Mouse (Mus musculus): ENCODE measurements around the gene Clca4a. TPM values are rescaled to one million over a fixed set of nuclear protein-coding genes. Genes with fewer than 3 reads are reported as not detected.

Clca4a gene
- polyA plus RNA-seq (2014; fragmentation: Nextera tagmentation; extraction: Ambion mirVana) = not detected in 2 replicates

DNA sequence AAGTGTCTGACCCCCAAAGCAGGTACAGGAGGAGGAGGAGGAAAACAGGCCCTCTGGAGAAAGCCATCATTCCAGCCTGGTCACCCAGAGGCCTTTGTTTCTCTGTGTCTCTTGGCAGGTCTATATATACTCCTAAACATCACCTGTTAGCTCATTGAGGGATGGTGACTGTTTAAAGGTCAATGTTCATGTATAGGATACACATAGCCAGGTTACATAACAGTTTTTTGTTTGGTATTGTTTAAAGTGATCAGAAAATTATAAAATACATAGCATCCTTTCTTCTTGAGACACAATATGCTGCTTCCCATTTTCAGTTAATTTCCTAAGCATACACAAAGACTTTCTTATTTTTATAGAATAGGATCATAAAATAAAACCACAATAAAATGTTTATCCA lies at the start of gene Clca4a:
Gene Clca4a, minus strand, starts transcription at position 101 of the 400 bp plus-strand sequence.
- Histone ChIP-seq H3K4me1 (ENCODE audit: control insufficient read depth, insufficient read depth, low read length) (no peaks in the 10 kb centered on the region), H3K4me2 (ENCODE audit: low read depth, low read length) (no peak within 1 kb of the TSS), H3K9ac (replicated peaks; ENCODE audit: low read depth, low read length) (no peak within 1 kb of the TSS), H3K4me3 (ENCODE audit: low read depth, low read length) (no peak within 1 kb of the TSS), H3K36me3 (ENCODE audit: control insufficient read depth, insufficient read depth, low read length) (no peaks in the 10 kb centered on the region), H3K27me3 (ENCODE audit: control insufficient read depth, insufficient read depth, low read length) (no peaks in the 10 kb centered on the region), H3K27ac (ENCODE audit: low read depth, low read length) (no peak within 1 kb of the TSS), H3K9me3 (ENCODE audit: control insufficient read depth, low read length) (no peaks in the 10 kb centered on the region)
- no peak for ATAC-seq (ENCODE audit: low read depth)

- no peaks in the 10 kb centered on the region for H3K36me3 ChIP-seq (ENCODE audit: control insufficient read depth, insufficient read depth, low read length)
- no peak overlapping the region for H3K4me2 ChIP-seq (ENCODE audit: low read depth, low read length)
- no peak overlapping the region for H3K27ac ChIP-seq (ENCODE audit: low read depth, low read length)
- H3K27me3 ChIP-seq (ENCODE audit: control insufficient read depth, insufficient read depth, low read length) = no peaks in the 10 kb centered on the region
- H3K9ac ChIP-seq (replicated peaks; ENCODE audit: low read depth, low read length) = no peak overlapping the region
- WGBS = 54% methylated on average over 3 of the region's 3 CpGs
- no peaks in the 10 kb centered on the region for H3K9me3 ChIP-seq (ENCODE audit: control insufficient read depth, low read length)
- ATAC-seq (ENCODE audit: low read depth) = no peak
- no peaks in the 10 kb centered on the region for H3K4me1 ChIP-seq (ENCODE audit: control insufficient read depth, insufficient read depth, low read length)
- H3K4me3 ChIP-seq (ENCODE audit: low read depth, low read length) = no peak overlapping the region
Measured at GRCm38 (mm10) chr3:145017807-145018206, 43.0 kb upstream of the Clca4a start.

- Histone ChIP-seq H3K9me3 (ENCODE audit: control insufficient read depth, low read length) (no peaks in the 10 kb centered on the region), H3K27me3 (ENCODE audit: control insufficient read depth, insufficient read depth, low read length) (no peaks in the 10 kb centered on the region), H3K9ac (replicated peaks; ENCODE audit: low read depth, low read length) (no peak overlapping the region), H3K36me3 (ENCODE audit: control insufficient read depth, insufficient read depth, low read length) (no peaks in the 10 kb centered on the region), H3K4me3 (ENCODE audit: low read depth, low read length) (no peak overlapping the region), H3K4me1 (ENCODE audit: control insufficient read depth, insufficient read depth, low read length) (no peaks in the 10 kb centered on the region), H3K4me2 (ENCODE audit: low read depth, low read length) (no peak overlapping the region), H3K27ac (ENCODE audit: low read depth, low read length) (no peak overlapping the region)
- WGBS = 37% methylated on average over 5 of the region's 5 CpGs
- no peak for ATAC-seq (ENCODE audit: low read depth)
Measured at GRCm38 (mm10) chr3:145004422-145004821, 29.6 kb upstream of the Clca4a start.

DNA sequence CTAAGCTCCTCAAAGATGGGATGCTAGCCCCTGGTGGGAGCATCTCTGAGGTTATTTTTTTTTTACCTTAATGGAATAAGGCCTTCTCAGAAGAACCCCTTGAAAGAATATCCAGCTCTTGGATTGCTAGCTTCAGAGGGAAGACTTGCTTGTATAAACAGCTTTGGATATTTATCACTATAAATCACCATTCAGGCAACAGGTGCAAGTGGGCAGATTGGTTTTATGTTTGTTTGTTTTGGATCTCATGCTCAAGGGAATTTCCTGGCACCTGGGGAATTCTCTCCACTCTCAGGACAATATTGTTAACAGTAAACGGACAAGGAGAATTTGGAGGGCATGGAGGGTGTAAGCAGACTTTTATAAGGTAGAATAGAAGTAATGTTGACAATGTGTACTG lies 26.1 kb upstream of the Clca4a start:
- WGBS = 80% methylated on average over 1 of the region's 1 CpGs
- ATAC-seq (ENCODE audit: low read depth) = no peak

GRCm38 (mm10) chr3:144993055-144993454 lies 18.2 kb upstream of the Clca4a start:
- Histone ChIP-seq H3K4me2 (ENCODE audit: low read depth, low read length) (no peak overlapping the region), H3K4me1 (ENCODE audit: control insufficient read depth, insufficient read depth, low read length) (no peaks in the 10 kb centered on the region), H3K27me3 (ENCODE audit: control insufficient read depth, insufficient read depth, low read length) (no peaks in the 10 kb centered on the region), H3K9ac (replicated peaks; ENCODE audit: low read depth, low read length) (no peak overlapping the region), H3K9me3 (ENCODE audit: control insufficient read depth, low read length) (no peaks in the 10 kb centered on the region), H3K36me3 (ENCODE audit: control insufficient read depth, insufficient read depth, low read length) (no peaks in the 10 kb centered on the region), H3K4me3 (ENCODE audit: low read depth, low read length) (no peak overlapping the region), H3K27ac (ENCODE audit: low read depth, low read length) (no peak overlapping the region)
- WGBS = 79% methylated on average over 5 of the region's 5 CpGs
- no peak for ATAC-seq (ENCODE audit: low read depth)

More for the DNA sequence above, 26.1 kb upstream of the Clca4a start:
- H3K27me3 ChIP-seq (ENCODE audit: control insufficient read depth, insufficient read depth, low read length) = no peaks in the 10 kb centered on the region
- H3K9ac ChIP-seq (replicated peaks; ENCODE audit: low read depth, low read length) = no peak overlapping the region
- H3K27ac ChIP-seq (ENCODE audit: low read depth, low read length) = no peak overlapping the region
- no peaks in the 10 kb centered on the region for H3K9me3 ChIP-seq (ENCODE audit: control insufficient read depth, low read length)
- H3K4me1 ChIP-seq (ENCODE audit: control insufficient read depth, insufficient read depth, low read length) = no peaks in the 10 kb centered on the region
- H3K4me2 ChIP-seq (ENCODE audit: low read depth, low read length) = no peak overlapping the region
- no peak overlapping the region for H3K4me3 ChIP-seq (ENCODE audit: low read depth, low read length)
- no peaks in the 10 kb centered on the region for H3K36me3 ChIP-seq (ENCODE audit: control insufficient read depth, insufficient read depth, low read length)

DNA sequence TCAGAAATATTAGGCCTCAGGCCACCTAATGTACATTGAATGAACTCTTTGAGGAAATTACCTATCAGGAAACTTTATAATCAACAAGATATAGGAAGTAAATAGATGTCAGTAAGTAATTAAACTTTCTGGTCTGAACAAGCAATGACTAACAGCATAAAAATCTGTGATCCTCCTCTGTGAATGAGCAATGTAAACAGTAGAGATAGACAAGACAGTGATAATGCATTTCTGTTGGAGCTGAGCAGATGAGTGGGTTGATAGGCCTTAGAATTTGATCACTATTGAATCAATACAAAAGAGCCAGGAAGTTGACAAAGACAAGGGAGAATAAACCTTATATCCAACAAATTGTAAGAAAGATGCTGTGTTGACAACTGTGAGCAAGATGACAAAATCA lies 17.8 kb upstream of the Clca4a start:
- no peak overlapping the region for H3K4me2 ChIP-seq (ENCODE audit: low read depth, low read length)
- no peaks in the 10 kb centered on the region for H3K36me3 ChIP-seq (ENCODE audit: control insufficient read depth, insufficient read depth, low read length)
- H3K4me3 ChIP-seq (ENCODE audit: low read depth, low read length) = no peak overlapping the region
- H3K27me3 ChIP-seq (ENCODE audit: control insufficient read depth, insufficient read depth, low read length) = no peaks in the 10 kb centered on the region
- H3K27ac ChIP-seq (ENCODE audit: low read depth, low read length) = no peak overlapping the region
- no peak for ATAC-seq (ENCODE audit: low read depth)
- no peak overlapping the region for H3K9ac ChIP-seq (replicated peaks; ENCODE audit: low read depth, low read length)
- no peaks in the 10 kb centered on the region for H3K9me3 ChIP-seq (ENCODE audit: control insufficient read depth, low read length)
- no peaks in the 10 kb centered on the region for H3K4me1 ChIP-seq (ENCODE audit: control insufficient read depth, insufficient read depth, low read length)

GRCm38 (mm10) chr3:144985890-144986289 lies 11.0 kb upstream of the Clca4a start:
- Histone ChIP-seq H3K9me3 (ENCODE audit: control insufficient read depth, low read length) (no peaks in the 10 kb centered on the region), H3K27me3 (ENCODE audit: control insufficient read depth, insufficient read depth, low read length) (no peaks in the 10 kb centered on the region), H3K36me3 (ENCODE audit: control insufficient read depth, insufficient read depth, low read length) (no peaks in the 10 kb centered on the region), H3K4me2 (ENCODE audit: low read depth, low read length) (no peak overlapping the region), H3K4me3 (ENCODE audit: low read depth, low read length) (no peak overlapping the region), H3K4me1 (ENCODE audit: control insufficient read depth, insufficient read depth, low read length) (no peaks in the 10 kb centered on the region), H3K27ac (ENCODE audit: low read depth, low read length) (no peak overlapping the region), H3K9ac (replicated peaks; ENCODE audit: low read depth, low read length) (no peak overlapping the region)
- no peak for ATAC-seq (ENCODE audit: low read depth)
- WGBS = 82% methylated on average over 5 of the region's 5 CpGs

- Histone ChIP-seq H3K27me3 (ENCODE audit: control insufficient read depth, insufficient read depth, low read length) (no peaks in the 10 kb centered on the region), H3K4me1 (ENCODE audit: control insufficient read depth, insufficient read depth, low read length) (no peaks in the 10 kb centered on the region), H3K36me3 (ENCODE audit: control insufficient read depth, insufficient read depth, low read length) (no peaks in the 10 kb centered on the region), H3K27ac (ENCODE audit: low read depth, low read length) (no peak overlapping the region), H3K9ac (replicated peaks; ENCODE audit: low read depth, low read length) (no peak overlapping the region), H3K4me2 (ENCODE audit: low read depth, low read length) (no peak overlapping the region), H3K4me3 (ENCODE audit: low read depth, low read length) (no peak overlapping the region), H3K9me3 (ENCODE audit: control insufficient read depth, low read length) (no peaks in the 10 kb centered on the region)
- 87% methylated on average over 6 of the region's 6 CpGs for WGBS
- no peak for ATAC-seq (ENCODE audit: low read depth)
Measured at GRCm38 (mm10) chr3:144980551-144980950, 5.7 kb upstream of the Clca4a start.

DNA sequence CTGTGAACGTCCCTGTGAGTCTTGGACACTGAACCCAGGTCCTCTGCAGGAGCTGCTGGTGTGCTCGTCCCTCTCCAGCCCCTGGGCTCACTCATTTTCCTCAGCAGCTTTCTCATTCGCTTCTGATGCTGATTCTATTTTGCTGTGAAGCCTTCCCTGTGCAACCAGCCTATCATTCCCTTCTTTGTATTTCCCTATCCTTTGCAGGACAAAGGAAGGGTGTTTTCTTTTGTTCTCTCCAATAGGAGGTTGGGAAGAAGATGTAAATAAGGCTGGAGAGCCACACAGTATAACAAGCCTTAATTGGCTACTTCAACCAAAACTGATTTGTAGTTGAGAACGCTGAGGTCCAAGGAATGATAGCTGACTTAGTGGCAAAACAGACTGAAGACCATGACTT lies 2.8 kb upstream of the Clca4a start:
- Histone ChIP-seq H3K4me1 (ENCODE audit: control insufficient read depth, insufficient read depth, low read length) (no peaks in the 10 kb centered on the region), H3K4me3 (ENCODE audit: low read depth, low read length) (no peak overlapping the region), H3K9me3 (ENCODE audit: control insufficient read depth, low read length) (no peaks in the 10 kb centered on the region), H3K36me3 (ENCODE audit: control insufficient read depth, insufficient read depth, low read length) (no peaks in the 10 kb centered on the region), H3K9ac (replicated peaks; ENCODE audit: low read depth, low read length) (no peak overlapping the region), H3K4me2 (ENCODE audit: low read depth, low read length) (no peak overlapping the region), H3K27me3 (ENCODE audit: control insufficient read depth, insufficient read depth, low read length) (no peaks in the 10 kb centered on the region), H3K27ac (ENCODE audit: low read depth, low read length) (no peak overlapping the region)
- no peak for ATAC-seq (ENCODE audit: low read depth)
- 22% methylated on average over 4 of the region's 4 CpGs for WGBS

DNA sequence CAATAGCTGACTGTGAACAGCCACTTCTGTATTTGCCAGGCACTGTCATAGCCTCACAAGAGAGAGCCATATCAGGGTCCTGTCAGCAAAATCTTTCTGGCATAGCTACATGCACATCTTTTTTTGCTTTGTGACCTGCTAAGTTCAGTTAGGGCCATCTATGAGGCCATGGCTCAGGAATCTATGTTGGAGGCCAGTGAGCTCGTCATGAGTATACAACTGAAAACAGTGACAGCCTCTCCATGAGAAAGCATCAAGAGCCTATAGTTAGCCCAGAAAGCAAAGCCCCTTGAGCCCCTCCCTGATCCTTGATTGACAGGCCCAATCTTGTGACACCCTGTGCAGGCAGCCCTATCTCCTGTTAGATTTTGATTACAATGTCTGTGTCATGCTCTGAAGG lies 1.2 kb upstream of the Clca4a start:
- H3K36me3 ChIP-seq (ENCODE audit: control insufficient read depth, insufficient read depth, low read length) = no peaks in the 10 kb centered on the region

More for the DNA sequence above, 1.2 kb upstream of the Clca4a start:
- Histone ChIP-seq H3K4me2 (ENCODE audit: low read depth, low read length) (no peak overlapping the region), H3K27ac (ENCODE audit: low read depth, low read length) (no peak overlapping the region), H3K9ac (replicated peaks; ENCODE audit: low read depth, low read length) (no peak overlapping the region), H3K27me3 (ENCODE audit: control insufficient read depth, insufficient read depth, low read length) (no peaks in the 10 kb centered on the region), H3K4me1 (ENCODE audit: control insufficient read depth, insufficient read depth, low read length) (no peaks in the 10 kb centered on the region), H3K4me3 (ENCODE audit: low read depth, low read length) (no peak overlapping the region), H3K9me3 (ENCODE audit: control insufficient read depth, low read length) (no peaks in the 10 kb centered on the region)
- ATAC-seq (ENCODE audit: low read depth) = no peak
- WGBS = 92% methylated on average over 1 of the region's 1 CpGs

All from neural tube, embryonic 14.5 days (tissue).